Mouse (Mus musculus) ES-Bruce4 (cell line): ENCODE results near the gene Spata31d1d. TPM values are rescaled to one million over a fixed set of nuclear protein-coding genes. Genes with fewer than 3 reads are reported as not detected.
"Not testable (repeated sequence)": the region's sequence is repeated elsewhere in the genome, so short reads cannot be mapped to it uniquely, and the experiment has no call there.

ENCODE experiments used
- H3K27ac ChIP-seq: 2 replicates; pipeline ENCODE4 v1.5.1; 2012; ENCODE audit warnings: low read length, inconsistent platforms; ENCODE audit not compliant: insufficient read depth
- H3K27me3 ChIP-seq: 2 replicates; pipeline ENCODE4 v1.6.1; 2012; ENCODE audit warnings: mild to moderate bottlenecking, low read length, inconsistent platforms; ENCODE audit not compliant: control insufficient read depth, poor library complexity, insufficient read depth, severe bottlenecking
- H3K36me3 ChIP-seq: 2 replicates; pipeline ENCODE4 v1.6.1; 2012; ENCODE audit warnings: inconsistent platforms, mild to moderate bottlenecking, low read length, moderate library complexity; ENCODE audit not compliant: control insufficient read depth, poor library complexity, insufficient read depth, severe bottlenecking
- H3K4me1 ChIP-seq: one replicate; pipeline ENCODE4 v1.8.1; 2011; ENCODE audit warnings: low read length; ENCODE audit not compliant: control insufficient read depth, insufficient read depth
- H3K4me3 ChIP-seq: 2 replicates; pipeline ENCODE4 v1.5.1; 2011; ENCODE audit warnings: low read depth, mild to moderate bottlenecking, low read length
- H3K9ac ChIP-seq: 2 replicates; pipeline ENCODE4 v1.6.1; 2012; ENCODE audit warnings: low read depth, mild to moderate bottlenecking, inconsistent platforms; ENCODE audit not compliant: poor library complexity, severe bottlenecking
- H3K9me3 ChIP-seq: replicated peaks from 2 replicates; pipeline ENCODE4 v1.6.1; 2012; ENCODE audit warnings: mild to moderate bottlenecking, low read length, inconsistent platforms; ENCODE audit not compliant: control insufficient read depth, poor library complexity, insufficient read depth, severe bottlenecking
- CTCF ChIP-seq: IDR thresholded peaks from one replicate; pipeline ENCODE4 v1.8.1; 2011; ENCODE audit warnings: low read depth, low read length
- EP300 ChIP-seq: IDR thresholded peaks from 2 replicates; pipeline ENCODE4 v1.6.1; 2011; ENCODE audit warnings: low read depth, low read length; ENCODE audit not compliant: insufficient read depth
- POLR2A ChIP-seq: IDR thresholded peaks from one replicate; pipeline ENCODE4 v1.8.1; 2011; ENCODE audit warnings: low read length; ENCODE audit not compliant: insufficient read depth
- polyA plus RNA-seq: library from polyadenylated mRNA; stranded (reverse); fragments of >200 nt; gene quantifications from 2 replicates; pipeline ENCODE4 v1.2.4, GENCODE M21; 2011; ENCODE audit warnings: low read depth; ENCODE audit not compliant: missing spikeins, insufficient read depth, insufficient read length

The Spata31d1d gene
- not detected in 2 replicates for polyA plus RNA-seq

- Histone ChIP-seq H3K9ac (no peak within 1 kb of the TSS), H3K36me3 (no peaks in the 10 kb centered on the region), H3K27ac (0 out of 2 replicates have a peak within 1 kb of the TSS, but pooled peaks have one; percentile 12), H3K4me1 (peaks cover 4% of the 10 kb centered on the region), H3K27me3 (no peaks in the 10 kb centered on the region), H3K4me3 (no peak within 1 kb of the TSS), H3K9me3 (no peaks in the 10 kb centered on the region)
- TF ChIP-seq EP300 (no peak), POLR2A (no peak), CTCF (no peak)
Measured at GRCm38 (mm10) chr13:59731652-59732051, at the start of gene Spata31d1d. Gene Spata31d1d, minus strand, starts transcription at chr13:59731752.

GRCm38 (mm10) chr13:59779744-59780264 lies 48.3 kb upstream of the Spata31d1d start:
- H3K36me3 ChIP-seq = peaks cover 26% of the 10 kb centered on the region
- H3K9ac ChIP-seq, H3K27ac ChIP-seq, H3K4me3 ChIP-seq, H3K4me1 ChIP-seq, H3K9me3 ChIP-seq, H3K27me3 ChIP-seq: not testable (repeated sequence)

GRCm38 (mm10) chr13:59779213-59779612 lies 47.7 kb upstream of the Spata31d1d start:
- H3K4me3 ChIP-seq = no peak overlapping the region
- no peaks in the 10 kb centered on the region for H3K4me1 ChIP-seq
- no peaks in the 10 kb centered on the region for H3K27me3 ChIP-seq
- no peaks in the 10 kb centered on the region for H3K9me3 ChIP-seq
- no peak overlapping the region for H3K9ac ChIP-seq
- TF ChIP-seq CTCF (no peak), POLR2A (no peak), EP300 (no peak)
- H3K36me3 ChIP-seq = peaks cover 24% of the 10 kb centered on the region
- H3K27ac ChIP-seq = no peak overlapping the region

GRCm38 (mm10) chr13:59775168-59775567 lies 43.6 kb upstream of the Spata31d1d start:
- Histone ChIP-seq H3K4me3 (no peak overlapping the region), H3K27me3 (no peaks in the 10 kb centered on the region), H3K36me3 (peaks cover 7% of the 10 kb centered on the region; the same call in 1 of the 2 replicates), H3K27ac (no peak overlapping the region), H3K9ac (no peak overlapping the region), H3K9me3 (no peaks in the 10 kb centered on the region), H3K4me1 (peaks cover 2% of the 10 kb centered on the region)
- TF ChIP-seq CTCF (no peak), EP300 (no peak), POLR2A (no peak)

- Histone ChIP-seq H3K9ac (no peak overlapping the region), H3K4me1 (peaks cover 2% of the 10 kb centered on the region), H3K9me3 (no peaks in the 10 kb centered on the region), H3K27ac (no peak overlapping the region), H3K4me3 (no peak overlapping the region), H3K36me3 (0 out of 2 replicates have a peak, but pooled peaks cover 2% of the 10 kb centered on the region), H3K27me3 (no peaks in the 10 kb centered on the region)
- TF ChIP-seq EP300 = no peak
- TF ChIP-seq POLR2A = no peak
- TF ChIP-seq CTCF = no peak
Measured at GRCm38 (mm10) chr13:59771257-59771656, 39.7 kb upstream of the Spata31d1d start.

GRCm38 (mm10) chr13:59770847-59771246 lies 39.3 kb upstream of the Spata31d1d start:
- H3K4me1 ChIP-seq = peaks cover 2% of the 10 kb centered on the region
- TF ChIP-seq POLR2A = no peak
- no peak for TF ChIP-seq EP300
- TF ChIP-seq CTCF = no peak
- 0 out of 2 replicates have a peak, but pooled peaks cover 2% of the 10 kb centered on the region for H3K36me3 ChIP-seq
- no peaks in the 10 kb centered on the region for H3K27me3 ChIP-seq
- H3K4me3 ChIP-seq = 0 out of 2 replicates have a peak overlapping the region, but pooled peaks have one; percentile 12
- H3K9ac ChIP-seq = peak overlapping the region; percentile 75
- no peaks in the 10 kb centered on the region for H3K9me3 ChIP-seq
- H3K27ac ChIP-seq = peak overlapping the region; percentile 89; the same call in 1 of the 2 replicates
